Mouse (Mus musculus) ES-Bruce4 (cell line): ENCODE data around the gene C5ar2. TPM values are rescaled to one million over a fixed set of nuclear protein-coding genes. Genes with fewer than 3 reads are reported as not detected.

Experiments
- H3K27ac ChIP-seq: 2 replicates; pipeline ENCODE4 v1.5.1; 2012; ENCODE audit warnings: low read length, inconsistent platforms; ENCODE audit not compliant: insufficient read depth
- H3K27me3 ChIP-seq: 2 replicates; pipeline ENCODE4 v1.6.1; 2012; ENCODE audit warnings: mild to moderate bottlenecking, low read length, inconsistent platforms; ENCODE audit not compliant: control insufficient read depth, poor library complexity, insufficient read depth, severe bottlenecking
- H3K36me3 ChIP-seq: 2 replicates; pipeline ENCODE4 v1.6.1; 2012; ENCODE audit warnings: inconsistent platforms, mild to moderate bottlenecking, low read length, moderate library complexity; ENCODE audit not compliant: control insufficient read depth, poor library complexity, insufficient read depth, severe bottlenecking
- H3K4me1 ChIP-seq: one replicate; pipeline ENCODE4 v1.8.1; 2011; ENCODE audit warnings: low read length; ENCODE audit not compliant: control insufficient read depth, insufficient read depth
- H3K4me3 ChIP-seq: 2 replicates; pipeline ENCODE4 v1.5.1; 2011; ENCODE audit warnings: low read depth, mild to moderate bottlenecking, low read length
- H3K9ac ChIP-seq: 2 replicates; pipeline ENCODE4 v1.6.1; 2012; ENCODE audit warnings: low read depth, mild to moderate bottlenecking, inconsistent platforms; ENCODE audit not compliant: poor library complexity, severe bottlenecking
- H3K9me3 ChIP-seq: replicated peaks from 2 replicates; pipeline ENCODE4 v1.6.1; 2012; ENCODE audit warnings: mild to moderate bottlenecking, low read length, inconsistent platforms; ENCODE audit not compliant: control insufficient read depth, poor library complexity, insufficient read depth, severe bottlenecking
- CTCF ChIP-seq: IDR thresholded peaks from one replicate; pipeline ENCODE4 v1.8.1; 2011; ENCODE audit warnings: low read depth, low read length
- EP300 ChIP-seq: IDR thresholded peaks from 2 replicates; pipeline ENCODE4 v1.6.1; 2011; ENCODE audit warnings: low read depth, low read length; ENCODE audit not compliant: insufficient read depth
- POLR2A ChIP-seq: IDR thresholded peaks from one replicate; pipeline ENCODE4 v1.8.1; 2011; ENCODE audit warnings: low read length; ENCODE audit not compliant: insufficient read depth
- polyA plus RNA-seq: library from polyadenylated mRNA; stranded (reverse); fragments of >200 nt; gene quantifications from 2 replicates; pipeline ENCODE4 v1.2.4, GENCODE M21; 2011; ENCODE audit warnings: low read depth; ENCODE audit not compliant: missing spikeins, insufficient read depth, insufficient read length

Gene C5ar2
- polyA plus RNA-seq, 1 experiment, result not detected

- Histone ChIP-seq H3K27me3 (no peaks in the 10 kb centered on the region), H3K9me3 (no peaks in the 10 kb centered on the region), H3K27ac (no peak overlapping the region), H3K4me1 (no peaks in the 10 kb centered on the region), H3K9ac (no peak overlapping the region), H3K36me3 (no peaks in the 10 kb centered on the region), H3K4me3 (no peak overlapping the region)
- TF ChIP-seq EP300, result no peak
- TF ChIP-seq POLR2A, result no peak
- no peak for TF ChIP-seq CTCF
Observed at GRCm38 (mm10) chr7:16208781-16209665, 34.9 kb downstream of the C5ar2 start.

GRCm38 (mm10) chr7:16207496-16207895 lies 36.5 kb downstream of the C5ar2 start:
- H3K36me3 ChIP-seq, result no peaks in the 10 kb centered on the region
- H3K27ac ChIP-seq, result no peak overlapping the region
- TF ChIP-seq CTCF (no peak), EP300 (no peak), POLR2A (no peak)
- H3K9ac ChIP-seq, result no peak overlapping the region
- H3K27me3 ChIP-seq, result no peaks in the 10 kb centered on the region
- no peak overlapping the region for H3K4me3 ChIP-seq
- no peaks in the 10 kb centered on the region for H3K9me3 ChIP-seq
- H3K4me1 ChIP-seq, result no peaks in the 10 kb centered on the region

- no peaks in the 10 kb centered on the region for H3K36me3 ChIP-seq
- H3K4me1 ChIP-seq, result no peaks in the 10 kb centered on the region
- H3K9me3 ChIP-seq, result no peaks in the 10 kb centered on the region
- no peak overlapping the region for H3K4me3 ChIP-seq
- TF ChIP-seq CTCF (no peak), EP300 (no peak), POLR2A (no peak)
- H3K27ac ChIP-seq, result no peak overlapping the region
- H3K9ac ChIP-seq, result no peak overlapping the region
- no peaks in the 10 kb centered on the region for H3K27me3 ChIP-seq
Observed at GRCm38 (mm10) chr7:16207076-16207475, 36.9 kb downstream of the C5ar2 start.

GRCm38 (mm10) chr7:16204791-16205190 lies 39.2 kb downstream of the C5ar2 start:
- no peaks in the 10 kb centered on the region for H3K27me3 ChIP-seq
- H3K9ac ChIP-seq, result no peak overlapping the region
- H3K4me3 ChIP-seq, result no peak overlapping the region
- H3K27ac ChIP-seq, result no peak overlapping the region
- H3K4me1 ChIP-seq, result no peaks in the 10 kb centered on the region
- no peaks in the 10 kb centered on the region for H3K36me3 ChIP-seq
- H3K9me3 ChIP-seq, result no peaks in the 10 kb centered on the region
- TF ChIP-seq EP300 (no peak), POLR2A (no peak), CTCF (no peak)

- TF ChIP-seq EP300 (no peak), CTCF (no peak), POLR2A (no peak)
- Histone ChIP-seq H3K4me1 (no peaks in the 10 kb centered on the region), H3K27me3 (no peaks in the 10 kb centered on the region), H3K9ac (no peak overlapping the region), H3K36me3 (no peaks in the 10 kb centered on the region), H3K9me3 (no peaks in the 10 kb centered on the region), H3K4me3 (no peak overlapping the region), H3K27ac (no peak overlapping the region)
Observed at GRCm38 (mm10) chr7:16203505-16203903, 40.5 kb downstream of the C5ar2 start.
